Mouse (Mus musculus) intestine, postnatal 0 days (tissue): ENCODE results near the gene Atg4a-ps. TPM values are rescaled to one million over a fixed set of nuclear protein-coding genes. Genes with fewer than 3 reads are reported as not detected.
A peak's percentile ranks its signal among the peaks of the same experiment; 100 is the strongest.
"Not testable (repeated sequence)": the region's sequence is repeated elsewhere in the genome, so short reads cannot be mapped to it uniquely, and the experiment has no call there.

Source experiments
- ATAC-seq: fragments of 200-750 bp; cut with Nextera tagmentation; 2 replicates; pipeline ENCODE4 v1.8.0; 2017; ENCODE audit warnings: mild to moderate bottlenecking, moderate TSS enrichment, moderate library complexity
- H3K27ac ChIP-seq: fragments of 300-500 bp; sonication (generic); 2 replicates; pipeline ENCODE4 v1.5.1; 2014; ENCODE audit warnings: mild to moderate bottlenecking, low read depth, low read length, moderate library complexity
- H3K27me3 ChIP-seq: fragments of 300-500 bp; sonication (generic); replicated peaks from 2 replicates; pipeline ENCODE4 v1.6.1; 2014; ENCODE audit warnings: low read length, mixed read lengths; ENCODE audit not compliant: control insufficient read depth, insufficient read depth
- H3K36me3 ChIP-seq: fragments of 300-500 bp; sonication (generic); 2 replicates; pipeline ENCODE4 v1.6.1; 2014; ENCODE audit warnings: mild to moderate bottlenecking, moderate library complexity; ENCODE audit not compliant: control insufficient read depth, insufficient read depth
- H3K4me1 ChIP-seq: fragments of 300-500 bp; sonication (generic); replicated peaks from 2 replicates; pipeline ENCODE4 v1.6.1; 2014; ENCODE audit warnings: antibody characterized with exemption, low read length, mixed read lengths; ENCODE audit not compliant: control insufficient read depth, insufficient read depth
- H3K4me2 ChIP-seq: fragments of 300-500 bp; sonication (generic); replicated peaks from 2 replicates; pipeline ENCODE4 v1.6.1; 2014; ENCODE audit warnings: low read depth, mild to moderate bottlenecking, moderate library complexity
- H3K4me3 ChIP-seq: fragments of 300-500 bp; sonication (generic); 2 replicates; pipeline ENCODE4 v1.5.1; 2014; ENCODE audit warnings: low read depth, low read length
- H3K9ac ChIP-seq: fragments of 300-500 bp; sonication (generic); 2 replicates; pipeline ENCODE4 v1.6.1; 2014; ENCODE audit warnings: mild to moderate bottlenecking, low read depth, low read length
- H3K9me3 ChIP-seq: fragments of 300-500 bp; sonication (generic); 2 replicates; pipeline ENCODE4 v1.6.1; 2016; ENCODE audit warnings: mixed run types; ENCODE audit not compliant: control insufficient read depth
- CTCF ChIP-seq: sonication (generic); IDR thresholded peaks from 2 replicates; pipeline ENCODE4 v1.5.1; 2016; ENCODE audit warnings: low read depth, mild to moderate bottlenecking, control low read depth, antibody characterized with exemption, moderate library complexity
- WGBS: fragments of 180-500 bp; shearing (Covaris S2); extraction: QIAGEN DNeasy Blood & Tissue Kit; methylation state at CpG from one replicate; pipeline ENCODE4 v1.1.7; 2014; 5-methylcytosine and 5-hydroxymethylcytosine counted together
- polyA plus RNA-seq: library from polyadenylated mRNA; unstranded; fragments of >200 nt; fragmentation: Nextera tagmentation; extraction: Ambion mirVana; gene quantifications from 2 replicates; pipeline ENCODE4 v1.2.1, GENCODE M21; 2015

Atg4a-ps gene
- polyA plus RNA-seq = 0.26 and 0.31 TPM in 2 replicates

- H3K27ac ChIP-seq, H3K4me3 ChIP-seq, H3K27me3 ChIP-seq, H3K4me2 ChIP-seq, ATAC-seq, H3K36me3 ChIP-seq, H3K9ac ChIP-seq, H3K9me3 ChIP-seq, H3K4me1 ChIP-seq: not testable (repeated sequence)
- 80% methylated on average over 2 of the region's 2 CpGs for WGBS
Observed at GRCm38 (mm10) chr3:103645968-103646367, at the start of gene Atg4a-ps. Gene Atg4a-ps, minus strand, starts transcription at chr3:103646068.

DNA sequence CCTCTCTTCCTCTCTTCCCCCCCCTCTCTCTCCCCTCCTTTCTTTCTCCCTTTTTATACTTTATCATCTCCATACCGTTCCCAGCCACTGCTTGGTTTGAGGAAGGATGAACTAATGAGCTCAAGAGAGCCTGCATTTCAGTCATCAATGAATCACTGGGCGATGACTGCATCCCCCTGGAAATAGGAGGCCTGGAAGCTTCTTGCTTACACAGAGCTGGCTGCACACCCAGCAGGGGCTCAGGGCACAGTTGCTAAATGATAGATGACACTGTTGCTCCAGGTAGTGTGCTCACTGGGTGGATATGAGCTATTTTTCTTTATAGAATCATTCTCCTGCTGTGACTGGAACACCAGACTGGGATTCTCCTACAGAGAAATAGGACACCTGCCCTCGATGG, 49.7 kb upstream of the Atg4a-ps start:
- ATAC-seq = no peak
- WGBS = 57% methylated on average over 3 of the region's 3 CpGs
- H3K4me2 ChIP-seq = no peak overlapping the region
- no peak overlapping the region for H3K9ac ChIP-seq
- H3K4me1 ChIP-seq = no peaks in the 10 kb centered on the region
- H3K27me3 ChIP-seq = no peaks in the 10 kb centered on the region
- no peak overlapping the region for H3K4me3 ChIP-seq
- H3K9me3 ChIP-seq = no peaks in the 10 kb centered on the region
- H3K36me3 ChIP-seq = no peaks in the 10 kb centered on the region
- no peak overlapping the region for H3K27ac ChIP-seq
- no peak for TF ChIP-seq CTCF

GRCm38 (mm10) chr3:103690506-103690905, 44.6 kb upstream of the Atg4a-ps start:
- TF ChIP-seq CTCF = peak; percentile 46
- H3K4me2 ChIP-seq = no peak overlapping the region
- WGBS = 76% methylated on average over 3 of the region's 3 CpGs
- H3K27me3 ChIP-seq = no peaks in the 10 kb centered on the region
- H3K4me3 ChIP-seq = no peak overlapping the region
- no peak overlapping the region for H3K9ac ChIP-seq
- H3K27ac ChIP-seq = no peak overlapping the region
- no peaks in the 10 kb centered on the region for H3K4me1 ChIP-seq
- no peaks in the 10 kb centered on the region for H3K36me3 ChIP-seq
- no peaks in the 10 kb centered on the region for H3K9me3 ChIP-seq
- no peak for ATAC-seq

- no peak overlapping the region for H3K4me3 ChIP-seq
- no peak for ATAC-seq
- H3K36me3 ChIP-seq = no peaks in the 10 kb centered on the region
- no peak overlapping the region for H3K4me2 ChIP-seq
- no peaks in the 10 kb centered on the region for H3K27me3 ChIP-seq
- H3K27ac ChIP-seq = no peak overlapping the region
- 45% methylated on average over 1 of the region's 1 CpGs for WGBS
- H3K9ac ChIP-seq = no peak overlapping the region
- no peaks in the 10 kb centered on the region for H3K4me1 ChIP-seq
- TF ChIP-seq CTCF = no peak
- no peaks in the 10 kb centered on the region for H3K9me3 ChIP-seq
Observed at GRCm38 (mm10) chr3:103689043-103689442, 43.2 kb upstream of the Atg4a-ps start.

DNA sequence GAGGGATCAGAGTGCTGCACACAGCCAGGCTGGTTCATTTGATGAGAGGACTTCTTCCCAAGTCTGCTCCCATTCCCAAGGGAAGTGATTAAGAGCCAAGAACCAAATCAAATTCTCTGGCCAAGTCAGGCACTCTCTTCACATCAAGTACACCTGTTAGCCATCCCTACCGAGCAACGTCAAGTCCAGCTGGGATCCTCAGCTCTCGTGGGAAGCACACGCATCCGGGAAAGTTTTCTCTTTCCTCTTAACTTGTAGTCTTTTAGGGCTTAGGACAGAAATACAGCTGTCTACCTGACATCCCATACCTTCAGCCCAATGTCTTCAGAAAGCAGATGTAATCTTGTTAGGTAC, 38.1 kb upstream of the Atg4a-ps start:
- H3K4me3 ChIP-seq = no peak overlapping the region
- 52% methylated on average over 5 of the region's 5 CpGs for WGBS
- H3K4me1 ChIP-seq = no peaks in the 10 kb centered on the region
- no peak for ATAC-seq
- H3K9ac ChIP-seq = no peak overlapping the region
- H3K36me3 ChIP-seq = no peaks in the 10 kb centered on the region
- H3K27ac ChIP-seq = no peak overlapping the region
- no peaks in the 10 kb centered on the region for H3K9me3 ChIP-seq
- H3K4me2 ChIP-seq = no peak overlapping the region
- no peaks in the 10 kb centered on the region for H3K27me3 ChIP-seq
- TF ChIP-seq CTCF = no peak

DNA sequence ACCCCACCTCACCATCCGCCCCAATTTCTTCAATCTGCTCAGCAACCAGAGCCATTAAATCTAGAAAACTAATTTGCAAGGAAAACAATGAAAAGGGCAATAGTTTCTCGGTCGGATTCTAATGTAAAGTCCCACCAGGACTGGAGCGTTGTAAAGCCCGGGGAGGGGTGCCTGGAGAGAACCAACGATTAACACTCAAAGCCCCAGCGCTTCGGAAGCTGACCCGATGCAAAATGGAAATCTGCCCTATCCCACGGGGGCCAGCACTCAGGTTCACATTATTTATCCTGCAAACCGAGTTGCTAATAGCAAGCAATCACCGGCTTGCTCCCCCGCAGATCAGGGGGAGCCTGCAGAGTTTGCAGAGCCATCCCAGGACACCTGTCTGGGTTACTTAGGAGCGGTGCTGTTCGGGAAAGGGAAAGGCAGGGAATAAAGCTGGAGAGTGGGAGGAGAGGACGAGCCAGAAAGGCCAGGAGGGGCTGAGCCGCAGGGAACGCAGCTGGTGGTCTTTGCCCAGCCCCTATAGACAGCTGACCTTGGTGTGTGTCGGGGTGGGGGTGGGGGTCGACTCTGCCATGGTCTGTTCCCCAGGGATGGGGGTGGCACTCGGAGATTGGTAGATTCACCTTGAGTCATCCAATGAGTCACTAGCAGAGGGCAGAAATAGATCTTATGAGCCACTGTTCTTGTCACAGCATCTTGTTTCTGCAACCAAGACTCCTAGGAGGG, 37.5 kb upstream of the Atg4a-ps start:
- Histone ChIP-seq H3K36me3 (no peaks in the 10 kb centered on the region), H3K4me2 (no peak overlapping the region)
- ATAC-seq = no peak

DNA sequence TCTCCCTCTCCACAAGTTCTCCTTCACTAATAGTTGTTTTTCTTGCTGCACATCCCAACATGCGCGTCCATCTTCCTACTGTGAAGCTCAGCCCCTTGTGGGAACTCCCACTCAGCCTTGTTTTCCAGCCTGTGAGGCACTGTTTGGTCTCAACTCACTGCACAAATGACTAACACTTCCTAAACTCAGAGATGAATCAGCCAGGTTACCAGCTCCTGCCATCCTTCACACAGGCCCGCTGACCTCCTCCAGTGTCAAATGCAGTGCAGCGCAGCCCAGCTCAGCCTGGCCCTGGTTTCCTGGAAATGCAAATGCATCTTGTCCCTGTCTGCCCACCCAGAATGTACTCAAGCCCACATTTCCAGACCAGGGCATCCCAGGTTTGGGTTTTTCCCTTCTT, 36.6 kb upstream of the Atg4a-ps start:
- no peaks in the 10 kb centered on the region for H3K4me1 ChIP-seq
- no peak overlapping the region for H3K4me3 ChIP-seq
- WGBS = 63% methylated on average over 4 of the region's 4 CpGs
- no peaks in the 10 kb centered on the region for H3K9me3 ChIP-seq
- H3K36me3 ChIP-seq = no peaks in the 10 kb centered on the region
- no peak for ATAC-seq
- TF ChIP-seq CTCF = no peak
- no peak overlapping the region for H3K4me2 ChIP-seq
- H3K9ac ChIP-seq = no peak overlapping the region
- no peaks in the 10 kb centered on the region for H3K27me3 ChIP-seq
- H3K27ac ChIP-seq = no peak overlapping the region

More for the DNA sequence above, 37.5 kb upstream of the Atg4a-ps start:
- Histone ChIP-seq H3K4me1 (no peaks in the 10 kb centered on the region), H3K4me3 (no peak overlapping the region), H3K9me3 (no peaks in the 10 kb centered on the region), H3K27ac (no peak overlapping the region), H3K27me3 (no peaks in the 10 kb centered on the region), H3K9ac (no peak overlapping the region)
- no peak for TF ChIP-seq CTCF
- 13% methylated on average over 21 of the region's 21 CpGs for WGBS
